Mouse (Mus musculus): ENCODE measurements around the gene Slco3a1.

DNA sequence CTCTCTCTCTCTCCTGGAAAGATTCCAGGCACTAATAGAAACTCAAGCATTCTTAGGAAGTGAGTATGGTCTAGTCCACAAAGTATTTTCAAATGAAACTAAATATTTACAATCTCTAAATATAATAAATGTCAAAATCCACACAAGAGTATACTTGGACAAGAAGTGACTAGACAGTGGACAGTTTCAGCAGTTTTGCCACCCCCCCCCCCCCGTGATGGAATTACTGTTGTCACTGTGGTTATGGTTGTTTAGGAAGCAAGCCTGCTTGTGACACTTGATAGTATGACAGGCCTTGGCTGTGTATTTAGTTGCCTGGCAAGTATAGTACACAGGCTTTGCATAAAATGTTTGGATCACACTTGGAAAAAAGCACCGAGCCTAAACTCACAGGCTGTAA, 192.9 kb downstream of the Slco3a1 start:
- no peak for TF ChIP-seq POLR2A (IDR thresholded peaks at IDR 0.05; ENCODE audit: low read depth, low read length)
- TF ChIP-seq CTCF (IDR thresholded peaks at IDR 0.05; ENCODE audit: borderline replicate concordance, insufficient read depth, low read length), result no peak
